In genomic region chrX:170017333-170018245, GRCm38 (mm10) we compare ENCODE assay signal across 8 mouse cellular contexts. TPM values are rescaled to one million over a fixed set of nuclear protein-coding genes. Genes with fewer than 3 reads are reported as not detected.
DNase-seq lines count a peak whose midpoint lies in the region; ATAC-seq and TF ChIP-seq lines count a peak whose summit lies in the region.
"Not testable (repeated sequence)": the region's sequence is repeated elsewhere in the genome, so short reads cannot be mapped to it uniquely, and the experiment has no call there.

No protein-coding gene starts in this region.

- H3K27me3 ChIP-seq in heart, embryonic 16.5 days (ENCODE audit: control insufficient read depth, insufficient read depth, low read length); kidney, postnatal 0 days (ENCODE audit: insufficient read depth, low read length); neural tube, embryonic 12.5 days (replicated peaks): not testable (repeated sequence)

- peaks cover 28% of the 10 kb centered on the region for H3K36me3 ChIP-seq in heart, embryonic 16.5 days (ENCODE audit: control insufficient read depth, insufficient read depth)
- H3K36me3 ChIP-seq in kidney, postnatal 0 days (ENCODE audit: insufficient read depth, low read length) = peaks cover 21% of the 10 kb centered on the region
- H3K36me3 ChIP-seq in neural tube, embryonic 12.5 days = peaks cover 34% of the 10 kb centered on the region

- H3K9ac ChIP-seq in heart, embryonic 16.5 days (ENCODE audit: low read length); kidney, postnatal 0 days (ENCODE audit: low read depth, low read length); neural tube, embryonic 12.5 days: not testable (repeated sequence)

- not testable (repeated sequence) for H3K4me1 ChIP-seq in heart, embryonic 16.5 days (ENCODE audit: control insufficient read depth, insufficient read depth, low read length); kidney, postnatal 0 days (replicated peaks; ENCODE audit: insufficient read depth, low read length); lung, adult 2 months (ENCODE audit: control insufficient read depth, insufficient read depth, low read length); neural tube, embryonic 12.5 days

- peak overlapping the region; percentile 6; the same call in 1 of the 2 replicates for H3K4me3 ChIP-seq in heart, embryonic 16.5 days (ENCODE audit: low read length)
- H3K4me3 ChIP-seq in kidney, postnatal 0 days (replicated peaks; ENCODE audit: low read depth, low read length); lung, adult 2 months (replicated peaks; ENCODE audit: extremely low read depth, low read depth, low read length); neural tube, embryonic 12.5 days: not testable (repeated sequence)

- peak; percentile 53 for ATAC-seq in CD4-positive, CD25-positive, alpha-beta regulatory T cell, adult 4 months
- peak; percentile 43 for ATAC-seq in erythroid progenitor cell, adult 5-6 weeks (replicated peaks; ENCODE audit: low FRiP score, poor library complexity, severe bottlenecking)
- peak; percentile 66 for ATAC-seq in heart, embryonic 16.5 days (replicated peaks; ENCODE audit: extremely low read depth, insufficient read depth, low FRiP score)
- ATAC-seq in kidney, postnatal 0 days (replicated peaks; ENCODE audit: low FRiP score, low read depth) = peak; percentile 80
- ATAC-seq in neural tube, embryonic 12.5 days (ENCODE audit: low FRiP score, low read depth) = peak; percentile 76

- H3K27ac ChIP-seq in heart, embryonic 16.5 days (ENCODE audit: low read length) = 0 out of 2 replicates have a peak overlapping the region, but pooled peaks have one; percentile 1
- H3K27ac ChIP-seq in kidney, postnatal 0 days = not testable (repeated sequence)
- 0 out of 2 replicates have a peak overlapping the region, but pooled peaks have one; percentile 4 for H3K27ac ChIP-seq in neural tube, embryonic 12.5 days

- DNase-seq in brain, adult 2 months (ENCODE audit: low read depth, low spot score) = peak; percentile 69
- DNase-seq in kidney, postnatal 0 days (ENCODE audit: low spot score) = peak; percentile 94
- DNase-seq in lung, adult 2 months = peak; percentile 69
- peak; percentile 86 for DNase-seq in testis, postnatal 14 days (ENCODE audit: low spot score)

- WGBS in heart, embryonic 16.5 days = 56% methylated on average over 27 of the region's 27 CpGs
- WGBS in kidney, postnatal 0 days = 52% methylated on average over 27 of the region's 27 CpGs
- 54% methylated on average over 27 of the region's 27 CpGs for WGBS in lung, adult 2 months
- WGBS in neural tube, embryonic 12.5 days = 61% methylated on average over 27 of the region's 27 CpGs

- peak overlapping the region; percentile 1; the same call in 1 of the 2 replicates for H3K4me2 ChIP-seq in heart, embryonic 16.5 days (ENCODE audit: low read depth, low read length)
- not testable (repeated sequence) for H3K4me2 ChIP-seq in kidney, postnatal 0 days (ENCODE audit: low read length); neural tube, embryonic 12.5 days (replicated peaks)

- TF ChIP-seq POLR2A in lung, adult 2 months (IDR thresholded peaks at IDR 0.05; ENCODE audit: borderline replicate concordance, extremely low read depth, low read depth, low read length) = not testable (repeated sequence)

- peaks cover 28% of the 10 kb centered on the region for H3K9me3 ChIP-seq in heart, embryonic 16.5 days (replicated peaks; ENCODE audit: control insufficient read depth, low read length)
- H3K9me3 ChIP-seq in kidney, postnatal 0 days (replicated peaks; ENCODE audit: low read length) = not testable (repeated sequence)
- peaks cover 34% of the 10 kb centered on the region for H3K9me3 ChIP-seq in neural tube, embryonic 12.5 days

- TF ChIP-seq CTCF in kidney, postnatal 0 days (IDR thresholded peaks at IDR 0.05; ENCODE audit: low read depth) = peak; percentile 81
- TF ChIP-seq CTCF in lung, adult 2 months (IDR thresholded peaks at IDR 0.05; ENCODE audit: insufficient read depth, low read length) = not testable (repeated sequence)

RNA-seq across cellular contexts. Expression of gene Gm21887, which starts 8.1 kb away (rescaled TPM):
- polyA plus RNA-seq in CD4-positive, CD25-positive, alpha-beta regulatory T cell, adult 4 months (2017; shearing (Covaris generic)) = 100 to 1,000 TPM in 1 of 2 experiments, 10 to 100 TPM in 1; 25.2 to 130 TPM
- total RNA-seq in erythroid progenitor cell, adult 5-6 weeks (2015; ENCODE audit: low replicate concordance) = 47.4 and 53.7 TPM in 2 replicates
- total RNA-seq in erythroid progenitor cell, adult 5-6 weeks (2017; ENCODE audit: low replicate concordance) = 67.6 and 103 TPM in 2 replicates
- 84.5 and 136 TPM in 2 replicates for polyA plus RNA-seq in heart, embryonic 16.5 days (2015; fragmentation: Nextera tagmentation; extraction: Ambion mirVana)
- 41.1 and 106 TPM in 2 replicates for polyA plus RNA-seq in kidney, postnatal 0 days (2015; fragmentation: Nextera tagmentation; extraction: Ambion mirVana)
- 528 and 535 TPM in 2 replicates for polyA plus RNA-seq in lung, adult 2 months (2012; rRNA removed)
- 240 and 361 TPM in 2 replicates for polyA plus RNA-seq in neural tube, embryonic 12.5 days (2016; fragmentation: Nextera tagmentation; extraction: Ambion mirVana)
